Mouse (Mus musculus) G1E-ER4 (cell line): ENCODE results near the gene Ncr1. TPM values are rescaled to one million over a fixed set of nuclear protein-coding genes. Genes with fewer than 3 reads are reported as not detected.

Experiments
- GATA1 ChIP-seq: IDR thresholded peaks from one replicate; pipeline ENCODE4 v1.8.0; 2012; ENCODE audit warnings: low read length, inconsistent platforms
- polyA plus RNA-seq: library from polyadenylated mRNA; stranded (reverse); fragments of >175 nt; gene quantifications from 2 replicates; pipeline ENCODE4 v1.2.3, GENCODE M21; 2012

Gene Ncr1
- polyA plus RNA-seq = not detected in 2 replicates

DNA sequence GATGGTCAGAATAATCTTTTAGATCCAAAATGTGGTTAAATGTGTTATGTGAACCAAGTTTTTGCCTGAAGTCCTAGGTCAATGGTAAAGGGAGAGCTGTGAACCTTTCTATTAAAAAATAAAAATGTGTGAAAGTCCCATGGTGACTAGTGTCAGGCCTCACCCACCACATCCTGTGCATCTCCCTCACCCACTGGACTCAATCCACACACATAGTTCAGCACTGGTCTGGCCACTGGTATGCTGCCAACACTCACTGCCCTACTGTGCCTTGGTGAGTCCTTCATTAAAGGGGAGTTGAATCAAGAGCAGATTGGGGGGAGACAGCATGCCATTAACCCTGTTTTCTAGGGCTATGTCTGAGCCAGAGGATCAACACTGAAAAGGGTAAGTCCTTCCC is at the start of gene Ncr1:
Gene Ncr1, plus strand, starts transcription at position 216 of the 400 bp plus-strand sequence.
- TF ChIP-seq GATA1 = no peak

DNA sequence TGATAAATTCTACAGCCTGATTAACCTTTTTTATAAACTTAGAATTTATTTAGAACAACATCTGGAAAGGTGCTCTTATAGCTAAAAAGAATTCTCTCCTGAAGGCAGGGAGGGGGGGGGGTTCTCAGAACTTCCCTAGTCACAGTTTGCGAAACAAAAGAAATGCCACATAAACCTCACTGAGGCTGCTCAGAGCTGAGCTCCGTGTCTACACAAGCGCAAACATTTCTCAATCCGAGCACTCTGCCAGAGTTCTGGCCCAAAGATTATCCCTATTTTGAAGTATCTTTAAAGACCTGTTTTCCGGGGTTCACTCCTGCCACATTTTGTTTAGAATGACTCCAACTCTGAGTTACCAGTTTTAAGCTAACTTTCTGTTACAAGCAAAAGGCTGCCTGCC is 44.9 kb upstream of the Ncr1 start:
- TF ChIP-seq GATA1 = no peak

DNA sequence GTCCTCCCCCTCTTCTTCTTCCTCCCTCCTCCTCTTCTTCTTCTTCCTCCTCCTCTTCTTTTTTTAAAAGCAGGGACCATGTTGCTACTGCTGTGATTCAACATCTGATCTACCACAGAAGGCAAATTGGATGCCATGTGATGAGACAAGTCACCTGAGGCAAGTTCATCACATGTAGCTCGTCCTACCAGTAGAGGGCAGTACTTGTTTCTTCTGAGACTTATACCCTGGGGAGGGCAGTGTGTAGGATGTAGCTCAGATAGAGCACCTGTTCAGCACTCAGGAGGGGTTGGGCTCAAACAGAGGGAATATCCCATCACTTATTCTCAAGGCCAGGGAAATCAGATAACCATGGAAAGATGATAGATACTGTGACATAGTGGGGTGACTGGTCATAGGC is 40.3 kb upstream of the Ncr1 start:
- TF ChIP-seq GATA1 = no peak

DNA sequence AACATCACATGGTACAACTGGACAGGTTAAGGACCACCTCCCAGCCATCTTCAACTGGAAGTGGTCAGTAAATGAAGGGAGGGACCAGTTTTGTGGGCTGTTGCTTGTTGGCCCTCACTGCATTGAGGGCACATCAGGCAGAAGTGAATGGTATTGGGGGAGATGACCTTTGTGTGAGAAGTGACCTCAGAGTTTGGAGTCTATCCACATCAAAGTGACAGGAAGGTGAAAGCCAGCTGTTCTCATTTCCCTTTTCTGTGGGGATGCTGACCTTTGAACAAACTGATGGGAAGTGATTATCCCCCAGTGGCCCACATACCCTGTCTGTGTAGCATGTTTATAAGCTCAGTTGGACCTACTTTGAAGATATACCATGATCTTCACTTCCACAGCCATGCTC is 37.4 kb upstream of the Ncr1 start:
- no peak for TF ChIP-seq GATA1

DNA sequence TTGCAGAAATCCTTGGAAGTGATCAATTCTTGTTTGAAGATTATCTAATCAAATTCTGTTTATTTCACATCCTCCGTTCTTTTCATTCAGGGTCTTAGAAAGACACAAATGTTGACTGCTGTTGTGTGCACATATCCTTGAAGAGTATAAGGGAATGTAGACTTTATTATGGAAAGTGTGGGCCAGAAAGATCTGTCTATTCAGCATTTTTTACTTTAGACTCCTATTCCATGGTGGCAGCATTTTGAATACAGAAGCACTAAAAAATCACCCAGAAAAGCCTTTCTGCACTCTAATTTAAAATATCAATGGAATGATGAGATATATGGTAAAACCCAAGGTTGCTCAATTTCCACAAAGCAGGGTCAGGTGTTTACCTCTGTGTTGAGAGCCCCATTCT is 34.1 kb upstream of the Ncr1 start:
- no peak for TF ChIP-seq GATA1

DNA sequence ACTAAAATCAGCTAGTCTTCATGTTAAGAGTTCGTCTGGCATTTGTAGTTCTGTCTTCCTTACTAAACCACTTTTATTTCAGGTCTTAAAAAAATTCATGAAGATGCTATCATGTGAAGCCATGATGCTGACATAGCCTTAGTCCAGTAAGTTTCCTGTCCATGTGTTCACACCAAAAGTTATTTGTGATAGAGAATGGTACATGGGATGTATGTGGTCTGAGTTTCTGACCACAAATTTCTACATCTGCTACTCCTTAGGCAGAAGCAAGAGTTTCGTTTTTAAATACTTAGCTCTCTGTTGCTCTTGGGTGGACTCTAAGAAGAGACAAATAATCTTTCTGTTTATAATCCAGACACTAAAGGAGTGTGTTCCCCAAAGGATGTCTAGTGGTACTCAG is 14.2 kb upstream of the Ncr1 start:
- TF ChIP-seq GATA1 = no peak

DNA sequence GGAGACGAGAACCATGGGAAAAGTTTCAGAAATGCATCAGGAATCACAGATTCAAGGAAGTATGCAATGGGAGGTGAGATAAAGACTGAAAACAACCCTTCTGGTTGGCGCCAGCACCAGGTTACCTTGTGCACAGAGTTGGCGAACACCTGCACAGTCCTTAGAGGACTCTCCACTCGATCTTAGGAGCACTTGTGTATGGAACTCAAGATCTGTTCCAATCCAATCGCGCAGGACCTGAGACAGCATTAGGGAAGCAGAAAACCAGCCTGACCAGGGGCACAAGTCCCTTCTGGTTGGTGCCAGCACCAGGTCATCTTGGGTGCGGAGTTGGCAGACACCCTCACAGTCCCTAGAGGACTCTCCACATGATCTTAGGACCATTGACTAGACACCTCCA is 36.0 kb downstream of the Ncr1 start:
- no peak for TF ChIP-seq GATA1

Other genes with a start within 250 kb of the Ncr1 start
- gene Ttyh1, start 218.3 kb upstream of the Ncr1 start, polyA plus RNA-seq = not detected in 2 replicates
- gene Leng8, start 200.7 kb upstream of the Ncr1 start, polyA plus RNA-seq = 149 and 188 TPM in 2 replicates
- 3.7 and 5.7 TPM in 2 replicates for gene Leng9, start 187.3 kb upstream of the Ncr1 start, polyA plus RNA-seq
- gene Cdc42ep5, start 172.9 kb upstream of the Ncr1 start, polyA plus RNA-seq = 10.8 and 14.3 TPM in 2 replicates
- gene Lilra5, start 100.0 kb upstream of the Ncr1 start, polyA plus RNA-seq = not detected in 2 replicates
- gene Gp6, start 60.0 kb downstream of the Ncr1 start, polyA plus RNA-seq = not detected in 2 replicates
- 7.2 and 8.9 TPM in 2 replicates for gene Rdh13, start 107.9 kb downstream of the Ncr1 start, polyA plus RNA-seq
- not detected in 2 replicates for gene Eps8l1, start 123.0 kb downstream of the Ncr1 start, polyA plus RNA-seq
- 166 and 206 TPM in 2 replicates for gene Ppp1r12c, start 164.0 kb downstream of the Ncr1 start, polyA plus RNA-seq
- 0.11 and 0.14 TPM in 2 replicates for gene Tnnt1, start 178.7 kb downstream of the Ncr1 start, polyA plus RNA-seq
- 0.81 and 1.2 TPM in 2 replicates for gene Tnni3, start 186.5 kb downstream of the Ncr1 start, polyA plus RNA-seq
- 0.03 TPM in 1 of 2 replicates, not detected in the other for gene Dnaaf3, start 194.7 kb downstream of the Ncr1 start, polyA plus RNA-seq
- not detected in 2 replicates for gene Syt5, start 209.8 kb downstream of the Ncr1 start, polyA plus RNA-seq